Mouse (Mus musculus): Measurements from ENCODE around the gene Ube2o. TPM values are rescaled to one million over a fixed set of nuclear protein-coding genes. Genes with fewer than 3 reads are reported as not detected.
A peak's percentile ranks its signal among the peaks of the same experiment; 100 is the strongest.

Gene Ube2o
- polyA plus RNA-seq, 1 experiment from 2014 or later = 22.4 TPM

- H3K4me2 ChIP-seq (replicated peaks) = no peak overlapping the region
Observed at GRCm38 (mm10) chr11:116589574-116589973, 8.3 kb upstream of the Ube2o start.

GRCm38 (mm10) chr11:116589020-116589531, 7.8 kb upstream of the Ube2o start:
- Histone ChIP-seq H3K27ac (replicated peaks) (no peak overlapping the region), H3K4me2 (replicated peaks) (peak overlapping the region; percentile 20; the same call in 1 of the 2 replicates), H3K9me3 (no peaks in the 10 kb centered on the region), H3K36me3 (no peaks in the 10 kb centered on the region), H3K9ac (replicated peaks) (peak overlapping the region; percentile 23; the same call in 1 of the 2 replicates), H3K4me3 (no peak overlapping the region), H3K4me1 (peaks cover 33% of the 10 kb centered on the region), H3K27me3 (no peaks in the 10 kb centered on the region)
- 19% methylated on average over 14 of the region's 14 CpGs for WGBS
- no peak for ATAC-seq (replicated peaks)

More at GRCm38 (mm10) chr11:116589574-116589973, 8.3 kb upstream of the Ube2o start:
- Histone ChIP-seq H3K27ac (replicated peaks) (no peak overlapping the region), H3K36me3 (no peaks in the 10 kb centered on the region), H3K9me3 (no peaks in the 10 kb centered on the region), H3K4me1 (peaks cover 33% of the 10 kb centered on the region), H3K9ac (replicated peaks) (peak overlapping the region; percentile 23; the same call in 1 of the 2 replicates), H3K27me3 (no peaks in the 10 kb centered on the region), H3K4me3 (no peak overlapping the region)
- no peak for ATAC-seq (replicated peaks)
- 55% methylated on average over 8 of the region's 8 CpGs for WGBS

GRCm38 (mm10) chr11:116586801-116587631, 5.8 kb upstream of the Ube2o start:
- H3K9ac ChIP-seq (replicated peaks) = no peak overlapping the region
- H3K9me3 ChIP-seq = no peaks in the 10 kb centered on the region
- H3K27ac ChIP-seq (replicated peaks) = no peak overlapping the region
- H3K4me2 ChIP-seq (replicated peaks) = peak overlapping the region; percentile 27
- WGBS = 16% methylated on average over 23 of the region's 23 CpGs
- no peaks in the 10 kb centered on the region for H3K27me3 ChIP-seq
- peak overlapping the region; percentile 14 for H3K4me3 ChIP-seq
- H3K36me3 ChIP-seq = no peaks in the 10 kb centered on the region
- H3K4me1 ChIP-seq = peaks cover 16% of the 10 kb centered on the region; the same call in 1 of the 2 replicates
- peak; percentile 39; the same call in 1 of the 2 replicates for ATAC-seq (replicated peaks)

GRCm38 (mm10) chr11:116586310-116586709, 5.1 kb upstream of the Ube2o start, which contains the start of gene Aanat:
Gene Aanat, plus strand, starts transcription at chr11:116586432.
- Histone ChIP-seq H3K4me2 (replicated peaks) (peak within 1 kb of the TSS; percentile 27), H3K9me3 (no peaks in the 10 kb centered on the region), H3K27ac (replicated peaks) (no peak within 1 kb of the TSS), H3K4me3 (peak within 1 kb of the TSS; percentile 14), H3K36me3 (no peaks in the 10 kb centered on the region), H3K4me1 (peaks cover 16% of the 10 kb centered on the region; the same call in 1 of the 2 replicates), H3K27me3 (no peaks in the 10 kb centered on the region), H3K9ac (replicated peaks) (no peak within 1 kb of the TSS)
- no peak for ATAC-seq (replicated peaks)
- WGBS = 54% methylated on average over 5 of the region's 5 CpGs

- H3K9ac ChIP-seq (replicated peaks) = no peak overlapping the region
- H3K4me2 ChIP-seq (replicated peaks) = no peak overlapping the region
- H3K27me3 ChIP-seq = no peaks in the 10 kb centered on the region
- H3K36me3 ChIP-seq = no peaks in the 10 kb centered on the region
- H3K27ac ChIP-seq (replicated peaks) = no peak overlapping the region
- H3K9me3 ChIP-seq = no peaks in the 10 kb centered on the region
- peaks cover 16% of the 10 kb centered on the region; the same call in 1 of the 2 replicates for H3K4me1 ChIP-seq
- WGBS = 86% methylated on average over 6 of the region's 6 CpGs
- no peak for ATAC-seq (replicated peaks)
- no peak overlapping the region for H3K4me3 ChIP-seq
Observed at GRCm38 (mm10) chr11:116585682-116586081, 4.4 kb upstream of the Ube2o start.

- peak overlapping the region; percentile 90 for H3K9ac ChIP-seq (replicated peaks)
- H3K9me3 ChIP-seq = no peaks in the 10 kb centered on the region
- H3K36me3 ChIP-seq = no peaks in the 10 kb centered on the region
- H3K27me3 ChIP-seq = no peaks in the 10 kb centered on the region
- ATAC-seq (replicated peaks) = peak; percentile 73
- peak overlapping the region; percentile 92 for H3K27ac ChIP-seq (replicated peaks)
- H3K4me3 ChIP-seq = peak overlapping the region; percentile 96
- peaks cover 37% of the 10 kb centered on the region for H3K4me1 ChIP-seq
- under 1% methylated on average over 89 of the region's 91 CpGs for WGBS
- H3K4me2 ChIP-seq (replicated peaks) = peak overlapping the region; percentile 59
Observed at GRCm38 (mm10) chr11:116580711-116581375, 404 bp downstream of the Ube2o start.

GRCm38 (mm10) chr11:116580031-116580652, 1.1 kb downstream of the Ube2o start:
- peak overlapping the region; percentile 59 for H3K4me2 ChIP-seq (replicated peaks)
- peak overlapping the region; percentile 96 for H3K4me3 ChIP-seq
- H3K9ac ChIP-seq (replicated peaks) = peak overlapping the region; percentile 90
- H3K36me3 ChIP-seq = no peaks in the 10 kb centered on the region
- H3K4me1 ChIP-seq = peaks cover 44% of the 10 kb centered on the region
- no peaks in the 10 kb centered on the region for H3K9me3 ChIP-seq
- peak; percentile 3; the same call in 1 of the 2 replicates for ATAC-seq (replicated peaks)
- peak overlapping the region; percentile 92 for H3K27ac ChIP-seq (replicated peaks)
- no peaks in the 10 kb centered on the region for H3K27me3 ChIP-seq
- WGBS = 16% methylated on average over 10 of the region's 10 CpGs

GRCm38 (mm10) chr11:116579280-116579679, 2.0 kb downstream of the Ube2o start:
- no peak for ATAC-seq (replicated peaks)
- no peaks in the 10 kb centered on the region for H3K9me3 ChIP-seq
- H3K27me3 ChIP-seq = no peaks in the 10 kb centered on the region
- no peak overlapping the region for H3K27ac ChIP-seq (replicated peaks)
- peaks cover 52% of the 10 kb centered on the region for H3K4me1 ChIP-seq
- H3K4me2 ChIP-seq (replicated peaks) = peak overlapping the region; percentile 59; the same call in 1 of the 2 replicates
- no peaks in the 10 kb centered on the region for H3K36me3 ChIP-seq
- WGBS = 88% methylated on average over 3 of the region's 3 CpGs
- H3K4me3 ChIP-seq = peak overlapping the region; percentile 96; the same call in 1 of the 2 replicates
- H3K9ac ChIP-seq (replicated peaks) = no peak overlapping the region

- Histone ChIP-seq H3K27ac (replicated peaks) (no peak overlapping the region), H3K4me1 (peaks cover 80% of the 10 kb centered on the region), H3K9ac (replicated peaks) (no peak overlapping the region), H3K9me3 (no peaks in the 10 kb centered on the region), H3K4me3 (no peak overlapping the region), H3K27me3 (no peaks in the 10 kb centered on the region), H3K4me2 (replicated peaks) (no peak overlapping the region), H3K36me3 (no peaks in the 10 kb centered on the region)
- no peak for ATAC-seq (replicated peaks)
- WGBS = 91% methylated on average over 2 of the region's 2 CpGs
Observed at GRCm38 (mm10) chr11:116575396-116575795, 5.9 kb downstream of the Ube2o start.

- WGBS = 73% methylated on average over 6 of the region's 6 CpGs
- H3K36me3 ChIP-seq = no peaks in the 10 kb centered on the region
- peaks cover 79% of the 10 kb centered on the region for H3K4me1 ChIP-seq
- no peaks in the 10 kb centered on the region for H3K27me3 ChIP-seq
- H3K4me3 ChIP-seq = no peak overlapping the region
- ATAC-seq (replicated peaks) = no peak
- H3K9me3 ChIP-seq = no peaks in the 10 kb centered on the region
- H3K9ac ChIP-seq (replicated peaks) = no peak overlapping the region
- H3K27ac ChIP-seq (replicated peaks) = no peak overlapping the region
- no peak overlapping the region for H3K4me2 ChIP-seq (replicated peaks)
Observed at GRCm38 (mm10) chr11:116574982-116575381, 6.3 kb downstream of the Ube2o start.

GRCm38 (mm10) chr11:116574486-116574885, 6.8 kb downstream of the Ube2o start:
- ATAC-seq (replicated peaks) = no peak
- Histone ChIP-seq H3K36me3 (no peaks in the 10 kb centered on the region), H3K27ac (replicated peaks) (no peak overlapping the region), H3K4me3 (no peak overlapping the region), H3K9ac (replicated peaks) (no peak overlapping the region), H3K9me3 (no peaks in the 10 kb centered on the region), H3K4me2 (replicated peaks) (no peak overlapping the region), H3K27me3 (no peaks in the 10 kb centered on the region), H3K4me1 (peaks cover 74% of the 10 kb centered on the region)
- whole genome bisulfite sequencing = 56% methylated on average over 6 of the region's 6 CpGs

Measured in forebrain, embryonic 15.5 days (tissue).